Mouse (Mus musculus) limb, embryonic 10.5 days (tissue): ENCODE data around the gene Cyp17a1. TPM values are rescaled to one million over a fixed set of nuclear protein-coding genes. Genes with fewer than 3 reads are reported as not detected.

Source experiments
- DNase-seq: peaks from one replicate; pipeline ENCODE4 v3.0.0-alpha.2; 2017; ENCODE audit warnings: low spot score
- H3K27ac ChIP-seq: fragments of 300-500 bp; sonication (generic); 2 replicates; pipeline ENCODE4 v1.5.1; 2016; ENCODE audit warnings: mild to moderate bottlenecking
- H3K27me3 ChIP-seq: fragments of 300-500 bp; sonication (generic); 2 replicates; pipeline ENCODE4 v1.6.1; 2016; ENCODE audit warnings: low read depth, mild to moderate bottlenecking; ENCODE audit not compliant: poor library complexity, severe bottlenecking
- H3K36me3 ChIP-seq: fragments of 300-500 bp; sonication (generic); 2 replicates; pipeline ENCODE4 v1.6.1; 2016; ENCODE audit warnings: mild to moderate bottlenecking, moderate library complexity
- H3K4me1 ChIP-seq: fragments of 300-500 bp; sonication (generic); 2 replicates; pipeline ENCODE4 v1.6.1; 2016
- H3K4me3 ChIP-seq: fragments of 300-500 bp; sonication (generic); 2 replicates; pipeline ENCODE4 v1.5.1; 2016; ENCODE audit warnings: mild to moderate bottlenecking, moderate library complexity
- H3K9me3 ChIP-seq: fragments of 300-500 bp; sonication (generic); replicated peaks from 2 replicates; pipeline ENCODE4 v1.6.1; 2016; ENCODE audit warnings: mild to moderate bottlenecking
- WGBS: fragments of 180-500 bp; shearing (Covaris S2); methylation state at CpG from one replicate; pipeline ENCODE4 v1.1.7; 2016; 5-methylcytosine and 5-hydroxymethylcytosine counted together
- polyA plus RNA-seq: library from polyadenylated mRNA; unstranded; fragments of >200 nt; fragmentation: Nextera tagmentation; extraction: Ambion mirVana; gene quantifications from 2 replicates; pipeline ENCODE4 v1.2.1, GENCODE M21; 2016

Gene Cyp17a1
- polyA plus RNA-seq, 1 experiment from 2014 or later: not detected

DNA sequence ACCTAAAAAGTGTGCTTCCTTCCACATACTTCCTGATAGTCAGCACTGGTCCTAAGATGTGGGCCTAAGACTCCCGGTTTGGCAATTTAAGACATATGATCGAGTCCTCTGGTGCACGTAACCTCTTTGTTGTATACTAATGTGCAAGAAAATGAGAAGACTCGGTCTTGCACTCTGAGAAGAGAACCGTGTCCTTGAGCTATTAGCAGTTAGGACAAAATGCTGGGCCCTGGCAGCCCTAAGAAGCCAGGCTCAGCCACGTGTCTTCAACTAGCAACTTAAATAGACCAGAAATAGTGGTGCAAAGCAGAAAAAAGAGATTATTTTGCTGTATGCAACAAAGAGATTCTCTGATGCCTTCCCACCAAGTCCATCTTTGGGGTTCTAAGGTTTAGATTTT is 10.2 kb downstream of the Cyp17a1 start:
- H3K27ac ChIP-seq: no peak overlapping the region
- H3K4me3 ChIP-seq: no peak overlapping the region
- H3K27me3 ChIP-seq: no peaks in the 10 kb centered on the region
- WGBS: 87% methylated on average over 6 of the region's 6 CpGs
- peaks cover 5% of the 10 kb centered on the region; the same call in 1 of the 2 replicates for H3K36me3 ChIP-seq
- no peaks in the 10 kb centered on the region for H3K9me3 ChIP-seq
- peaks cover 8% of the 10 kb centered on the region; the same call in 1 of the 2 replicates for H3K4me1 ChIP-seq
- DNase-seq: no peak

- no peaks in the 10 kb centered on the region for H3K9me3 ChIP-seq
- no peak overlapping the region for H3K4me3 ChIP-seq
- DNase-seq: no peak
- no peak overlapping the region for H3K27ac ChIP-seq
- peaks cover 8% of the 10 kb centered on the region; the same call in 1 of the 2 replicates for H3K4me1 ChIP-seq
- WGBS: 91% methylated on average over 8 of the region's 8 CpGs
- peaks cover 8% of the 10 kb centered on the region for H3K36me3 ChIP-seq
- H3K27me3 ChIP-seq: no peaks in the 10 kb centered on the region
Observed at GRCm38 (mm10) chr19:46662214-46662613, 10.8 kb downstream of the Cyp17a1 start.

- no peak overlapping the region for H3K27ac ChIP-seq
- 62% methylated on average over 4 of the region's 4 CpGs for WGBS
- DNase-seq: no peak
- H3K36me3 ChIP-seq: peaks cover 15% of the 10 kb centered on the region
- H3K9me3 ChIP-seq: no peaks in the 10 kb centered on the region
- H3K4me1 ChIP-seq: peaks cover 8% of the 10 kb centered on the region; the same call in 1 of the 2 replicates
- H3K4me3 ChIP-seq: no peak overlapping the region
- no peaks in the 10 kb centered on the region for H3K27me3 ChIP-seq
Observed at GRCm38 (mm10) chr19:46661511-46661910, 11.5 kb downstream of the Cyp17a1 start.

- DNase-seq: no peak
- Histone ChIP-seq H3K9me3 (no peaks in the 10 kb centered on the region), H3K27ac (no peak overlapping the region), H3K27me3 (no peaks in the 10 kb centered on the region), H3K4me1 (peaks cover 5% of the 10 kb centered on the region; the same call in 1 of the 2 replicates), H3K36me3 (peaks cover 42% of the 10 kb centered on the region), H3K4me3 (no peak overlapping the region)
- WGBS: 90% methylated on average over 9 of the region's 9 CpGs
Observed at GRCm38 (mm10) chr19:46658851-46659250, 14.1 kb downstream of the Cyp17a1 start.

- Histone ChIP-seq H3K36me3 (peaks cover 47% of the 10 kb centered on the region), H3K4me3 (no peak overlapping the region), H3K27me3 (no peaks in the 10 kb centered on the region), H3K4me1 (peaks cover 5% of the 10 kb centered on the region; the same call in 1 of the 2 replicates), H3K9me3 (no peaks in the 10 kb centered on the region), H3K27ac (no peak overlapping the region)
- WGBS: 97% methylated on average over 7 of the region's 7 CpGs
- no peak for DNase-seq
Observed at GRCm38 (mm10) chr19:46658348-46658747, 14.6 kb downstream of the Cyp17a1 start.

DNA sequence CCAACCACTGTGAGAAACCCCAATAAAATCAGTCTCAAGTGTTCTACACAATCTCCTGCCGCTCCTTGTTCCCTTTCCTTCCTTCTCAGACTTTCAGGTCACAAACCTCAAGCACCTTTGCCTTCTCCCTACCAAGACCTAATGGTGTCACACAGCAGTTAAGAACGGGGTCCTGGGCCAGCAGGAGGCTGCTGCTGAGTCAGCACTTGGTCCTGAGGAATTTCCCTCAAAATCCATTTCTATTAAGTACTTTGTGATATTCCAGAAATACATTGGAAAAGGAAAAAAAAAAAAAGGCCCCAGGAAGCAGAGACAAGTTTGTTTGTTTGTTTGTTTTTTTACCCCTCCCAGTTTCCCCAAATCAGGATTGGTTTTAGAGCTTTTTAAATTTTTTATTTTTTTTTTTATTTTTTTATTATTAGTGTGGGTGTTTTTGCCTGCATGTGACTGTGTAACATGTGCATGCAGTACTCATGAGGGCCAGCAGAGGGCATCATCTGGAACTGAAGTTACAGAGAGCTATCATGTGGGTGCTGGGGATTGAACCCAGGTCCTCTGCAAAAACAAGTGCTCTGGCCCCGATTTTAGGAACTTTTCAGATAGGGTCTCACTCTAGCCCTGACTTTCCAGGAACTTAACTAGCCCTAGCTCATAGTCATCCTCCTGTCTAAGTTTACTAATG is 15.5 kb downstream of the Cyp17a1 start:
- no peaks in the 10 kb centered on the region for H3K9me3 ChIP-seq
- peaks cover 5% of the 10 kb centered on the region; the same call in 1 of the 2 replicates for H3K4me1 ChIP-seq
- H3K27ac ChIP-seq: no peak overlapping the region
- WGBS: 92% methylated on average over 3 of the region's 3 CpGs
- H3K4me3 ChIP-seq: no peak overlapping the region
- H3K27me3 ChIP-seq: no peaks in the 10 kb centered on the region
- H3K36me3 ChIP-seq: peaks cover 55% of the 10 kb centered on the region
- DNase-seq: no peak

DNA sequence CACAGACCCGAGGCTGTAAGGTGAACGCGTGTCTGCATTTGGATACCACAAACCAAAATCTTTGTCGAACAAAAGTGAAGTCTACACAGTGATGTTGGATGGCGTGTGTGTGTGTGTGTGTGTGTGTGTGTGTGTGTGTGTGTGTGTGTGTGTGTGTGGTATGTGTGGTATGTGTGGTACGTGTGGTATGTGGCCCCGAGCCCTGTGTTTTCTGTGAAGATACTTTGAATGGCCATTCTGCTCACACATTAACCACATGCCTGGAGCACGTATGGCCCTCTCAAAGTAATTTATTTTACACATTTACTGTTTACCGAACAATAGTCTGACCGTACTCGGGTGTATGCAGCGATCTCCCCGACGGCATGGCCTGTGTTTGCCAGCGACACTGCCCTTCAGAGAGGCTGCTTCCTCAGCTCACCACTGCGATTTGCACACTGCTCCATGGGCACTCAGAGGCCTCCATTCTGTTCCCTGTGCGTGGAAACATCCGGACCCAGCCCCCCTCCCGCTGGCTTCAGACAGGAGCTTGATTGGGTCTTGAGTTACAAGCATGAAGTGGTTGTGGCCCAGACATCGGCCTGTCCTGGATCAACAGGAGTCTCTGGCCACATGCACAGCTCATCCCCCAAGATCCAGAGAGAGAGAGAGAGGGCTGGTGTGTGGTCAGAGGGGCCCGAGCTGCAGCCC is 16.7 kb downstream of the Cyp17a1 start:
- Histone ChIP-seq H3K4me1 (peaks cover under 1% of the 10 kb centered on the region; the same call in 1 of the 2 replicates), H3K27ac (no peak overlapping the region), H3K4me3 (no peak overlapping the region), H3K27me3 (no peaks in the 10 kb centered on the region), H3K9me3 (no peaks in the 10 kb centered on the region), H3K36me3 (peaks cover 64% of the 10 kb centered on the region)
- WGBS: 96% methylated on average over 21 of the region's 21 CpGs
- no peak for DNase-seq

- 95% methylated on average over 10 of the region's 10 CpGs for WGBS
- Histone ChIP-seq H3K9me3 (no peaks in the 10 kb centered on the region), H3K36me3 (peaks cover 64% of the 10 kb centered on the region), H3K4me1 (no peaks in the 10 kb centered on the region), H3K4me3 (no peak overlapping the region), H3K27me3 (no peaks in the 10 kb centered on the region), H3K27ac (no peak overlapping the region)
- DNase-seq: no peak
Observed at GRCm38 (mm10) chr19:46655626-46656025, 17.3 kb downstream of the Cyp17a1 start.

DNA sequence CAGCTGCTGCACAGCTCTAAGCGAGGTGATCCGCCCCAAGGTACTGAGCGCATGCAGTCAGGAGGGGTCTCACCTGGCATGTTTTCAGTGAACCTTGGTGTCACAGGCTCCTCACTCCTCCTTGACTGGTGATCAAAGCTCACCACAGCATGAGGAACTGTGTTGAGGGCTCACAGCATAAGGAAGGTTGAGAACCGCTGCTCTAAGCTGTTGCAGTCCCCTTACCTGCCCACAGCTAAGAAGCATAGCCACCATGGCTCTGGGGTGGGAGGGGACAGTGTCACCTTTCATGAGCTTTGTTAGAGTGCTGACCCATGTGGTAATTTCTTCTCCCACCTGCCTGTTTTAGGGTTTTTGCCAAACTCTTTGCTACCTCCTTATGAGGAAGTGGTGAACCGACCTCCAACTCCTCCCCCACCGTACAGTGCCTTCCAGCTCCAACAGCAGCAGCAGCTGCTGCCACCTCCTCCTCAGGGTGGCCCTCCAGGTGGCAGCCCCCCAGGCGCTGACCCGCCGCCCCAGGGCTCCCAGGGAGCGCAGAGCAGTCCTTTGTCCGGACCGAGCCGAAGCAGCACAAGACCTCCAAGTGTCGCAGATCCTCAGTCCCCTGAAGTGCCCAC is 19.2 kb downstream of the Cyp17a1 start:
- Histone ChIP-seq H3K9me3 (no peaks in the 10 kb centered on the region), H3K4me3 (no peak overlapping the region), H3K36me3 (peaks cover 73% of the 10 kb centered on the region), H3K27ac (no peak overlapping the region; the same call in 1 of the 2 replicates), H3K4me1 (no peaks in the 10 kb centered on the region), H3K27me3 (no peaks in the 10 kb centered on the region)
- WGBS: 94% methylated on average over 14 of the region's 14 CpGs
- no peak for DNase-seq

DNA sequence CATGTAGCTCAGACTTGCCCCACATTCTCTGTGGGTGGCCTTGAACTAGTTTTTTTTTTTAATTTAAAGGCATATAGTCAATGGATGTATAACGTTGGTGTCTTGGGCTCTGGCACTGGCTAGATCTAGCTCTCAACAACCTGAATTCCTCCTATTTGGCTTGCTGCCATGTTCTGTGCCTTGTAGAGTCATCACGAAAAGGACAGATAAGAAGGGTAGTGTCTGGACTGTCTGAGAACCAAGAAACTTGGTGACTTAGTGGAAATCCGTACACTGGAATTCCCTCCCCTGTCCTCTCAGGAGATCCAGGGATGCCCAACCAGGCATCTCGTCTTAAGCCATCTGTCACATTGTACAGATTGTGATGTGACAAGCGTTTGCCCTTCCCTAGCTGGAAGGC is 19.8 kb downstream of the Cyp17a1 start:
- no peak for DNase-seq
- no peaks in the 10 kb centered on the region for H3K9me3 ChIP-seq
- H3K4me1 ChIP-seq: no peaks in the 10 kb centered on the region
- no peak overlapping the region for H3K4me3 ChIP-seq
- H3K36me3 ChIP-seq: peaks cover 78% of the 10 kb centered on the region
- no peaks in the 10 kb centered on the region for H3K27me3 ChIP-seq
- H3K27ac ChIP-seq: no peak overlapping the region
- 86% methylated on average over 5 of the region's 5 CpGs for WGBS

GRCm38 (mm10) chr19:46648565-46648964 is 24.4 kb downstream of the Cyp17a1 start:
- H3K9me3 ChIP-seq: no peaks in the 10 kb centered on the region
- H3K36me3 ChIP-seq: peaks cover 73% of the 10 kb centered on the region
- no peak overlapping the region for H3K27ac ChIP-seq
- peaks cover 27% of the 10 kb centered on the region for H3K4me1 ChIP-seq
- 97% methylated on average over 14 of the region's 14 CpGs for WGBS
- H3K4me3 ChIP-seq: no peak overlapping the region
- H3K27me3 ChIP-seq: no peaks in the 10 kb centered on the region
- DNase-seq: no peak

DNA sequence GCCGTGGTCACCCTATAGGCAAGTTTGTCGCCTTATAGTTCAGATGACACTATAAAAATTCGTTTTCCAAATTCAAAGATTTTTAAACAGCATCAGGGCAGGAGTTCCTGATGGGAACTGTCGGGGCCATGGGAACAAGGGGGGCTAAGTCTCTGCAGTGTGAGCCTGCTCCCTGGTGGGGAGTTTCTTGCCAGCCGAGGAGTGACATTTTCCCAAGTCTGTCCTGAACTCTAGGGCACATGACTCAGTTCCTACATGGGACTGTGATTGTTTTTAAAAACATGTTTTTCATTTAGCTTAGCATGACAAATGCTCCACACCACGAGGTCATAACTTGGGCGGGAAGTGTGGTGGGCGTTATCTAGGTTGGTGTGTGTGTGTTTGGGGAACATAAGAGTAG is 25.1 kb downstream of the Cyp17a1 start:
- 90% methylated on average over 8 of the region's 8 CpGs for WGBS
- Histone ChIP-seq H3K4me1 (peaks cover 33% of the 10 kb centered on the region), H3K4me3 (no peak overlapping the region), H3K9me3 (no peaks in the 10 kb centered on the region), H3K27me3 (no peaks in the 10 kb centered on the region), H3K36me3 (peaks cover 65% of the 10 kb centered on the region), H3K27ac (no peak overlapping the region)
- no peak for DNase-seq

DNA sequence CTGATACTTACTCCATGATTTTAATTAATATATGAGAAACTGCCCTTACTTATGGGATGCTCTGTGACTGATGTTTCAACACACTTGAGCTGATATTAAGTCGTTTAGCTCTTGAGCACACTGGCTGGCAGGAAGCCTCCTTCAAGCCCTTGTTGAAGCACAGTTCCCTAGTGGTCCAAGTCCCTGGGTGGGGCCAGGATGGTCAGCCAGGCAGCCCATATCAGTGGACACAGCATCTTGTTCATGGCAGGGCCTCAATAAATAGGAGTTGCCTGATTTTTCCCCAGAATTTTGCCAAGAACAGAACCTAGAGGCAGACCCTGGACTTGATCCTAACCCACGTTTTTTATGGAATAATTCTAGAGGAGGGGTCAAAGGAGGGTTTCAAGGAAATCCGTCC is 25.7 kb downstream of the Cyp17a1 start:
- Histone ChIP-seq H3K4me3 (no peak overlapping the region), H3K27ac (no peak overlapping the region), H3K36me3 (peaks cover 59% of the 10 kb centered on the region), H3K4me1 (peaks cover 39% of the 10 kb centered on the region), H3K27me3 (no peaks in the 10 kb centered on the region), H3K9me3 (no peaks in the 10 kb centered on the region)
- 85% methylated on average over 3 of the region's 3 CpGs for WGBS
- no peak for DNase-seq
